Mouse (Mus musculus) liver, embryonic 14.5 days (tissue): ENCODE data around the gene Hcfc2. TPM values are rescaled to one million over a fixed set of nuclear protein-coding genes. Genes with fewer than 3 reads are reported as not detected.

Experiments used
- ATAC-seq: fragments of 200-750 bp; cut with Nextera tagmentation; 2 replicates; pipeline ENCODE4 v1.8.0; 2017; ENCODE audit warnings: moderate number of reproducible peaks, mild to moderate bottlenecking, moderate library complexity; ENCODE audit not compliant: insufficient read depth
- DNase-seq, 3 experiments: peaks; one replicate each; pipeline ENCODE4 v3.0.0-alpha.2; 2012 to 2013; ENCODE audit warnings: low read depth in 3 of 3, low spot score in 3 of 3
- H3K27ac ChIP-seq: fragments of 300-500 bp; sonication (generic); 2 replicates; pipeline ENCODE4 v1.5.1; 2014; ENCODE audit warnings: moderate library complexity, mild to moderate bottlenecking, control low read depth, inconsistent platforms
- H3K27me3 ChIP-seq: fragments of 300-500 bp; sonication (generic); 2 replicates; pipeline ENCODE4 v1.6.1; 2014; ENCODE audit warnings: mild to moderate bottlenecking, low read length, moderate library complexity; ENCODE audit not compliant: control insufficient read depth, insufficient read depth
- H3K36me3 ChIP-seq: fragments of 300-500 bp; sonication (generic); replicated peaks from 2 replicates; pipeline ENCODE4 v1.6.1; 2014; ENCODE audit warnings: low read depth; ENCODE audit not compliant: control insufficient read depth, insufficient read depth
- H3K4me1 ChIP-seq, 2 experiments: fragments of 200-500 bp in 1 of 2; fragments of 300-500 bp in 1 of 2; sonication (generic) in 1 of 2; replicated peaks; 2 replicates each; pipeline ENCODE4 v1.6.1; 2012 to 2014; ENCODE audit warnings: antibody characterized with exemption in 1 of 2, inconsistent platforms in 1 of 2, low read length in 1 of 2; ENCODE audit not compliant: control insufficient read depth in 2 of 2, insufficient read depth in 2 of 2
- H3K4me2 ChIP-seq: fragments of 300-500 bp; sonication (generic); 2 replicates; pipeline ENCODE4 v1.6.1; 2014; ENCODE audit warnings: low read depth, mild to moderate bottlenecking, control low read depth, moderate library complexity
- H3K4me3 ChIP-seq, 2 experiments: fragments of 200-500 bp in 1 of 2; fragments of 300-500 bp in 1 of 2; sonication (generic) in 1 of 2; 2 replicates each; pipeline ENCODE4 v1.5.1; 2012 to 2014; ENCODE audit warnings: low read depth in 2 of 2, low read length in 2 of 2, mild to moderate bottlenecking in 2 of 2, control low read depth in 1 of 2, inconsistent platforms in 1 of 2, moderate library complexity in 1 of 2; ENCODE audit not compliant: insufficient read depth in 1 of 2
- H3K9ac ChIP-seq: fragments of 300-500 bp; sonication (generic); replicated peaks from 2 replicates; pipeline ENCODE4 v1.6.1; 2014; ENCODE audit warnings: mild to moderate bottlenecking, control low read depth, moderate library complexity
- H3K9me3 ChIP-seq: fragments of 300-500 bp; sonication (generic); 2 replicates; pipeline ENCODE4 v1.6.1; 2016; ENCODE audit warnings: low read length, mixed read lengths; ENCODE audit not compliant: control insufficient read depth
- CTCF ChIP-seq: IDR thresholded peaks from 2 replicates; pipeline ENCODE4 v1.5.1; 2016; ENCODE audit warnings: antibody characterized with exemption, low read depth, control low read depth
- EP300 ChIP-seq: IDR thresholded peaks from 2 replicates; pipeline ENCODE4 v1.6.1; 2016; ENCODE audit warnings: antibody characterized with exemption, low read depth
- WGBS: fragments of 180-500 bp; shearing (Covaris S2); extraction: QIAGEN DNeasy Blood & Tissue Kit; methylation state at CpG from one replicate; pipeline ENCODE4 v1.1.7; 2014; ENCODE audit not compliant: insufficient replicate concordance; 5-methylcytosine and 5-hydroxymethylcytosine counted together
- polyA plus RNA-seq, 2 experiments: library from polyadenylated mRNA; depleted of rRNA in 1 of 2; stranded (reverse) in 1 of 2; unstranded in 1 of 2; fragments of >200 nt; fragmentation: Nextera tagmentation in 1 of 2; extraction: Ambion mirVana in 1 of 2; gene quantifications; 2 replicates each; pipeline versions ENCODE4 v1.2.1 to v1.2.3; 2012 to 2014

Gene Hcfc2
- polyA plus RNA-seq (2012; rRNA removed): 5.0 and 6.5 TPM in 2 replicates
- polyA plus RNA-seq (2014; fragmentation: Nextera tagmentation; extraction: Ambion mirVana): 9.0 and 10.7 TPM in 2 replicates

- no peak within 1 kb of the TSS for H3K9ac ChIP-seq
- H3K4me2 ChIP-seq: no peak within 1 kb of the TSS
- H3K9me3 ChIP-seq: no peaks in the 10 kb centered on the region
- peaks cover 12 to 20% of the 10 kb centered on the region in 2 experiments for H3K4me1 ChIP-seq
- no peak within 1 kb of the TSS for H3K4me3 ChIP-seq
- WGBS: 24% methylated on average over 5 of the region's 5 CpGs
- TF ChIP-seq EP300 (no peak), CTCF (no peak)
- DNase-seq (no peak), ATAC-seq (no peak)
- no peak within 1 kb of the TSS for H3K27ac ChIP-seq
- H3K36me3 ChIP-seq: no peaks in the 10 kb centered on the region
- H3K27me3 ChIP-seq: peaks cover under 1% of the 10 kb centered on the region
Measured at GRCm38 (mm10) chr10:82695956-82696355, at the start of gene Hcfc2. Gene Hcfc2 (plus strand): TSS chr10:82696160.

GRCm38 (mm10) chr10:82647205-82647811 lies 48.7 kb upstream of the Hcfc2 start:
- H3K27ac ChIP-seq: no peak overlapping the region

DNA sequence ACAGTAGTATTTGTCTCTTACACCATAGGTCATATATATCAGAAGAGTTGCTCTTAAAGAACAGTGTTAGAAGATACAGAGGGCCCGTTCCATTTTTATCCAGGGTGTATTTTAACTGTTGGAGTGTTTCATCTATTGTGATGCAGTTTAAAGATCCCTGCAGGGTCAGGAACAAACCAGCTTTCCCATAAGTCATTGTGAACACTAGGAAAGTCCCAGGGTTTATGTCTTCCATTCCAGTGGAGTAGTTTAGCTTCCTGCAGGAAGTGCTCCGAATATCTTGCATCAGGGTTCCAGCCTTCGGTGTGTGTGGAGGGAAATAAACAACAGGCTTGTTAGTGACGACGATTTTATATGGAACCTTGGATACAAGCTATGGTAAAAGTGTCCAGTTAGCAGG lies 44.7 kb upstream of the Hcfc2 start:
- WGBS: 71% methylated on average over 5 of the region's 5 CpGs
- H3K9me3 ChIP-seq: no peaks in the 10 kb centered on the region

More at GRCm38 (mm10) chr10:82647205-82647811, 48.7 kb upstream of the Hcfc2 start:
- ATAC-seq (no peak), DNase-seq (no peak)
- Histone ChIP-seq H3K4me2 (no peak overlapping the region), H3K27me3 (no peaks in the 10 kb centered on the region), H3K4me3 (no peak overlapping the region), H3K9ac (no peak overlapping the region), H3K9me3 (no peaks in the 10 kb centered on the region), H3K36me3 (peaks cover 35% of the 10 kb centered on the region), H3K4me1 (no peaks in the 10 kb centered on the region)
- 64% methylated on average over 17 of the region's 17 CpGs for WGBS
- TF ChIP-seq CTCF: no peak
- no peak for TF ChIP-seq EP300

GRCm38 (mm10) chr10:82652625-82653024 lies 43.3 kb upstream of the Hcfc2 start:
- no peaks in the 10 kb centered on the region for H3K9me3 ChIP-seq
- no peaks in the 10 kb centered on the region for H3K27me3 ChIP-seq
- no peak overlapping the region for H3K9ac ChIP-seq
- H3K36me3 ChIP-seq: peaks cover 7% of the 10 kb centered on the region
- no peak for DNase-seq
- ATAC-seq: no peak
- no peak overlapping the region for H3K4me2 ChIP-seq
- H3K27ac ChIP-seq: no peak overlapping the region
- TF ChIP-seq EP300 (no peak), CTCF (no peak)
- no peaks in the 10 kb centered on the region for H3K4me1 ChIP-seq
- 61% methylated on average over 5 of the region's 5 CpGs for WGBS
- H3K4me3 ChIP-seq: no peak overlapping the region

More for the DNA sequence above, 44.7 kb upstream of the Hcfc2 start:
- DNase-seq (no peak), ATAC-seq (no peak)
- H3K4me1 ChIP-seq: no peaks in the 10 kb centered on the region
- H3K27me3 ChIP-seq: no peaks in the 10 kb centered on the region
- TF ChIP-seq EP300 (no peak), CTCF (no peak)
- peaks cover 17% of the 10 kb centered on the region for H3K36me3 ChIP-seq
- H3K27ac ChIP-seq: no peak overlapping the region
- no peak overlapping the region for H3K4me2 ChIP-seq
- H3K9ac ChIP-seq: no peak overlapping the region
- no peak overlapping the region for H3K4me3 ChIP-seq

GRCm38 (mm10) chr10:82654581-82654980 lies 41.4 kb upstream of the Hcfc2 start:
- no peaks in the 10 kb centered on the region for H3K27me3 ChIP-seq
- 74% methylated on average over 3 of the region's 3 CpGs for WGBS
- ATAC-seq (no peak), DNase-seq (no peak)
- no peak overlapping the region for H3K4me2 ChIP-seq
- H3K4me3 ChIP-seq: no peak overlapping the region
- no peak overlapping the region for H3K27ac ChIP-seq
- H3K9me3 ChIP-seq: no peaks in the 10 kb centered on the region
- no peak for TF ChIP-seq EP300
- TF ChIP-seq CTCF: no peak
- no peak overlapping the region for H3K9ac ChIP-seq
- H3K4me1 ChIP-seq: no peaks in the 10 kb centered on the region
- peaks cover 3% of the 10 kb centered on the region; the same call in 1 of the 2 replicates for H3K36me3 ChIP-seq
